Mouse (Mus musculus) testis, adult 2 months (tissue): Measurements from ENCODE around the gene Ndufb7.

Source experiments
- CTCF ChIP-seq: fragments of 200-500 bp; IDR thresholded peaks from 2 replicates; pipeline ENCODE4 v1.5.1; 2012; ENCODE audit warnings: low read depth, mild to moderate bottlenecking, inconsistent platforms, low read length, moderate library complexity; ENCODE audit not compliant: control insufficient read depth, insufficient read depth, insufficient replicate concordance
- POLR2A ChIP-seq: fragments of 200-500 bp; IDR thresholded peaks from 2 replicates; pipeline ENCODE4 v1.6.1; 2012; ENCODE audit warnings: low read depth, mild to moderate bottlenecking, inconsistent platforms, low read length, moderate library complexity; ENCODE audit not compliant: control insufficient read depth

GRCm38 (mm10) chr8:83534802-83535201, 31.7 kb upstream of the Ndufb7 start:
- no peak for TF ChIP-seq POLR2A
- TF ChIP-seq CTCF = no peak
